Mouse (Mus musculus): ENCODE measurements at regions not wholly inside any gene's neighbourhood (a gene's known extent, or its start where the extent isn't known, plus 50 kb on each side); places are given as distances from the start of the nearest gene placed in this dataset.

GRCm38 (mm10) chr8:89121051-89121450 is 77.1 kb upstream of the Sall1 start:
- H3K9ac ChIP-seq (ENCODE audit: low read depth, low read length, severe bottlenecking), result no peak overlapping the region
- 83% methylated on average over 6 of the region's 6 CpGs for WGBS
- H3K27ac ChIP-seq (replicated peaks; ENCODE audit: low read depth, low read length), result no peak overlapping the region
- no peak overlapping the region for H3K4me3 ChIP-seq (replicated peaks; ENCODE audit: low read length)
- no peak overlapping the region for H3K4me2 ChIP-seq (replicated peaks; ENCODE audit: low read depth, low read length, severe bottlenecking)
- no peaks in the 10 kb centered on the region for H3K27me3 ChIP-seq (ENCODE audit: control insufficient read depth, insufficient read depth, low read length)
- no peaks in the 10 kb centered on the region for H3K36me3 ChIP-seq (ENCODE audit: control insufficient read depth, insufficient read depth, low read length)
- TF ChIP-seq POLR2A (IDR thresholded peaks at IDR 0.05; ENCODE audit: borderline replicate concordance, extremely low read depth, insufficient read depth, insufficient read length), result no peak
- no peaks in the 10 kb centered on the region for H3K4me1 ChIP-seq (ENCODE audit: control insufficient read depth, insufficient read depth, low read length)
- ATAC-seq (ENCODE audit: low FRiP score, low read depth) (no peak), DNase-seq (ENCODE audit: low spot score) (no peak)
- H3K9me3 ChIP-seq (ENCODE audit: control insufficient read depth, low read length), result no peaks in the 10 kb centered on the region

- H3K4me2 ChIP-seq (replicated peaks; ENCODE audit: low read depth, low read length, severe bottlenecking), result peak overlapping the region; percentile 41
- 15% methylated on average over 15 of the region's 15 CpGs for WGBS
Observed at GRCm38 (mm10) chr8:89107895-89108660, 64.1 kb upstream of the Sall1 start.

DNA sequence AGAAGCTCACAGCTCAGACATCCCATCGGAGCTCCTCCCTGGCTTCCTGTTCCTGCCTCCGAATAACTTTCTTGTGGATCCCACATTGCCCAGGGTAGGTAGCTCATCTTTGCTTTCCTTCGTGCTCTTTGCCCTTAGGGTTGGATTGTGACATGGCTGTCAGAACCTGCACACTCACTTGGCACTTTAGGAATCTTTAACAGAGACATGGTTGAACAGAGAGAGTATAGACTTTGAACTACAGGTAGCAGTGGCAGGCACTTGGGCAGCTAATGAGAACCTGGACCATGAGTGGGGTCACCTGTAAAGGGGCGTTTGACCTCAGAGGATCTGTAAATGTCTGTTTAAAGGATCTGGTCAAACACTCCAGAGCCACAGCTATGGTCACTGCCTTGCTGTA is 62.4 kb upstream of the Sall1 start:
- TF ChIP-seq POLR2A (IDR thresholded peaks at IDR 0.05; ENCODE audit: borderline replicate concordance, extremely low read depth, insufficient read depth, insufficient read length), result no peak
- Histone ChIP-seq H3K4me1 (ENCODE audit: control insufficient read depth, insufficient read depth, low read length) (peaks cover 20% of the 10 kb centered on the region), H3K36me3 (ENCODE audit: control insufficient read depth, insufficient read depth, low read length) (no peaks in the 10 kb centered on the region), H3K27me3 (ENCODE audit: control insufficient read depth, insufficient read depth, low read length) (no peaks in the 10 kb centered on the region), H3K4me3 (replicated peaks; ENCODE audit: low read length) (no peak overlapping the region), H3K9me3 (ENCODE audit: control insufficient read depth, low read length) (no peaks in the 10 kb centered on the region), H3K4me2 (replicated peaks; ENCODE audit: low read depth, low read length, severe bottlenecking) (no peak overlapping the region), H3K27ac (replicated peaks; ENCODE audit: low read depth, low read length) (no peak overlapping the region), H3K9ac (ENCODE audit: low read depth, low read length, severe bottlenecking) (no peak overlapping the region)
- WGBS, result 81% methylated on average over 4 of the region's 4 CpGs
- DNase-seq (ENCODE audit: low spot score), result no peak
- no peak for ATAC-seq (ENCODE audit: low FRiP score, low read depth)

More at GRCm38 (mm10) chr8:89107895-89108660, 64.1 kb upstream of the Sall1 start:
- Histone ChIP-seq H3K36me3 (ENCODE audit: control insufficient read depth, insufficient read depth, low read length) (no peaks in the 10 kb centered on the region), H3K27ac (replicated peaks; ENCODE audit: low read depth, low read length) (peak overlapping the region; percentile 26; the same call in 1 of the 2 replicates), H3K27me3 (ENCODE audit: control insufficient read depth, insufficient read depth, low read length) (no peaks in the 10 kb centered on the region), H3K4me1 (ENCODE audit: control insufficient read depth, insufficient read depth, low read length) (peaks cover 30% of the 10 kb centered on the region), H3K9ac (ENCODE audit: low read depth, low read length, severe bottlenecking) (no peak overlapping the region), H3K4me3 (replicated peaks; ENCODE audit: low read length) (0 out of 2 replicates have a peak overlapping the region, but pooled peaks have one; percentile 5), H3K9me3 (ENCODE audit: control insufficient read depth, low read length) (no peaks in the 10 kb centered on the region)
- TF ChIP-seq POLR2A (IDR thresholded peaks at IDR 0.05; ENCODE audit: borderline replicate concordance, extremely low read depth, insufficient read depth, insufficient read length), result no peak
- peak; percentile 20 for DNase-seq (ENCODE audit: low spot score)
- ATAC-seq (ENCODE audit: low FRiP score, low read depth), result peak; percentile 86

DNA sequence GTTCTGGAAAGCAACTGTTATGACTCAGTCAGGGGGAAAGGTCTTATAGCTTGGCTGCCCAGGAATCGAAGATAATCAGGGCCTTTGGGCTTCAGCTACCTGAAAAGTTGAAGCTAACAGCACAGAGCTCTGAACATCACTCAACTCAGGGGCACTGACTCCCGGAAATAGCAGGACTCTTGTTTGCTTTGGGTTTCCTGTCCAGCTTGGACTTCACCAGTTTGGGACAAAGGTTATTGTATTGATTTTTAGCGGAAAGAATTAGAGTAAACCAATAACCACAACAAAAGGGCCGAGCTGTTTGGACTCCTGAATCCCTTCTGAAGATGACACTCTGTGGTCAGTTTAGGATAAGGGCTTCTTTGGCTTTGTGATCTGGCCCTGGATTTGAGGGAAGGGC is 53.4 kb upstream of the Sall1 start:
- no peaks in the 10 kb centered on the region for H3K36me3 ChIP-seq (ENCODE audit: control insufficient read depth, insufficient read depth, low read length)
- no peak overlapping the region for H3K27ac ChIP-seq (replicated peaks; ENCODE audit: low read depth, low read length)
- 86% methylated on average over 4 of the region's 4 CpGs for WGBS
- no peaks in the 10 kb centered on the region for H3K9me3 ChIP-seq (ENCODE audit: control insufficient read depth, low read length)
- ATAC-seq (ENCODE audit: low FRiP score, low read depth) (no peak), DNase-seq (ENCODE audit: low spot score) (no peak)
- no peak overlapping the region for H3K9ac ChIP-seq (ENCODE audit: low read depth, low read length, severe bottlenecking)
- no peak for TF ChIP-seq POLR2A (IDR thresholded peaks at IDR 0.05; ENCODE audit: borderline replicate concordance, extremely low read depth, insufficient read depth, insufficient read length)
- H3K27me3 ChIP-seq (ENCODE audit: control insufficient read depth, insufficient read depth, low read length), result no peaks in the 10 kb centered on the region
- no peak overlapping the region for H3K4me3 ChIP-seq (replicated peaks; ENCODE audit: low read length)
- H3K4me2 ChIP-seq (replicated peaks; ENCODE audit: low read depth, low read length, severe bottlenecking), result no peak overlapping the region
- no peaks in the 10 kb centered on the region for H3K4me1 ChIP-seq (ENCODE audit: control insufficient read depth, insufficient read depth, low read length)
